8 mouse cellular contexts compared by ENCODE assay signal in the genomic region with DNA sequence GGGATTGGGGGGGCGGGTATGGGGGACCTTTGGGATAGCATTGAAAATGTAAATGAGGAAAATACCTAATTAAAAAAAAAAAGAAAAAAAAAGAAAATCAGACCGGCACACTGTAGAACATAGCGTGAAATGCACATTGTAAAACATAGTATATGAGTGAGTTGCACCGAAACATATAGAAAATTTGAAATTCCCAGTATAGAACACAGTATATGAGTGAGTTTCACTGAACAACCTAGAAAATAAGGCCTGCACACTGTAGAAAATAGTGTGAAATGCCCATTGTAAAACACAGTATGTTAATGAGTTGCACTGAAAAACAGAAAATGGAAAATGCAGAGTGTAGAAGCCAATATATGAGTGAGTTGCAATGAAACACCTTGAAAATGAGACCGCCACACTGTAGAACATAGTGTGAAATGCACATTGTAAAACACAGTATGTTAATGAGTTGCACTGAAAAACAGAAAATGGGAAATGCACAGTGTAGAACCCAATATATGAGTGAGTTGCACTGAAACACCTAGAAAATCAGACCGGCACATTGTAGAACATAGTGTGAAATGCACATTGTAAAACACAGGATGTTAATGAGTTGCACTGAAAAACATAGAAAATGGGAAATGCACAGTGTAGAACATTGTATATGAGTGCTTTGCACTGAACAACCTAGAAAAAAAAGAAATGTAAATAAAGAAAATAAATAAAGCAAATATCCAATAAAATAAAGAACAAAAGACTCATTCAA. TPM values are rescaled to one million over a fixed set of nuclear protein-coding genes. Genes with fewer than 3 reads are reported as not detected.
A peak's percentile ranks its signal among the peaks of the same experiment; 100 is the strongest.
DNase-seq lines count a peak whose midpoint lies in the region; ATAC-seq lines count a peak whose summit lies in the region.

No protein-coding gene starts in this region.

- ATAC-seq in intestine, embryonic 14.5 days (replicated peaks; ENCODE audit: low FRiP score, low TSS enrichment, low read depth), result peak; percentile 100
- peak; percentile 100 for ATAC-seq in lung, embryonic 16.5 days (ENCODE audit: low read depth)

- H3K4me1 ChIP-seq in intestine, embryonic 14.5 days (replicated peaks; ENCODE audit: control insufficient read depth, insufficient read depth, low read length), result no peaks in the 10 kb centered on the region
- no peaks in the 10 kb centered on the region for H3K4me1 ChIP-seq in lung, embryonic 16.5 days (replicated peaks; ENCODE audit: control insufficient read depth, insufficient read depth, low read length)

- peak; percentile 24 for DNase-seq in urinary bladder, postnatal 10 days (ENCODE audit: low spot score)
- DNase-seq in urinary bladder, adult 2 months (ENCODE audit: low spot score), result no peak
- peak; percentile 84 for DNase-seq in c-Kit-positive CD71-positive TER-119-positive erythroid progenitor cells, embryonic 14.5 days (ENCODE audit: low spot score)
- peak; percentile 96 for DNase-seq in forelimb bud, embryonic 11.5 days (ENCODE audit: low read depth, low spot score)
- DNase-seq in intestine, embryonic 14.5 days (ENCODE audit: low spot score), result peak; percentile 81
- DNase-seq in retina, postnatal 7 days (ENCODE audit: low read depth, low spot score), result peak; percentile 8
- DNase-seq in right cerebral cortex, postnatal 25 days, result no peak

- no peak overlapping the region for H3K4me3 ChIP-seq in intestine, embryonic 14.5 days (ENCODE audit: low read depth, low read length)
- no peak overlapping the region for H3K4me3 ChIP-seq in lung, embryonic 16.5 days (ENCODE audit: low read length)

- H3K27ac ChIP-seq in intestine, embryonic 14.5 days (ENCODE audit: low read depth), result no peak overlapping the region
- H3K27ac ChIP-seq in lung, embryonic 16.5 days (ENCODE audit: low read length), result no peak overlapping the region

- H3K27me3 ChIP-seq in intestine, embryonic 14.5 days (replicated peaks; ENCODE audit: control insufficient read depth, insufficient read depth, low read length), result no peaks in the 10 kb centered on the region
- H3K27me3 ChIP-seq in lung, embryonic 16.5 days (ENCODE audit: control insufficient read depth, insufficient read depth, low read depth, low read length), result no peaks in the 10 kb centered on the region

- 45% methylated on average over 6 of the region's 6 CpGs for WGBS in intestine, embryonic 14.5 days
- WGBS in lung, embryonic 16.5 days, result 38% methylated on average over 6 of the region's 6 CpGs

- no peaks in the 10 kb centered on the region for H3K9me3 ChIP-seq in intestine, embryonic 14.5 days (ENCODE audit: control insufficient read depth, low read length)
- H3K9me3 ChIP-seq in lung, embryonic 16.5 days (ENCODE audit: control insufficient read depth, low read length), result 0 out of 2 replicates have a peak, but pooled peaks cover 2% of the 10 kb centered on the region

- no peak overlapping the region for H3K4me2 ChIP-seq in intestine, embryonic 14.5 days (ENCODE audit: low read length)
- no peak overlapping the region for H3K4me2 ChIP-seq in lung, embryonic 16.5 days (ENCODE audit: low read depth, low read length)

- no peak overlapping the region for H3K9ac ChIP-seq in intestine, embryonic 14.5 days (ENCODE audit: low read length)
- H3K9ac ChIP-seq in lung, embryonic 16.5 days (ENCODE audit: low read length), result no peak overlapping the region

- no peaks in the 10 kb centered on the region for H3K36me3 ChIP-seq in intestine, embryonic 14.5 days (ENCODE audit: control insufficient read depth, insufficient read depth, low read length)
- no peaks in the 10 kb centered on the region for H3K36me3 ChIP-seq in lung, embryonic 16.5 days (ENCODE audit: control insufficient read depth, insufficient read depth, low read length)

RNA-seq across cellular contexts. Expression of gene Cldn34d, which starts 4.1 kb away (rescaled TPM):
- polyA plus RNA-seq in urinary bladder, adult 2 months (2012; rRNA removed), result not detected in 2 replicates
- not detected in 2 replicates for polyA plus RNA-seq in intestine, embryonic 14.5 days (2014; fragmentation: Nextera tagmentation; extraction: Ambion mirVana)
- polyA plus RNA-seq in lung, embryonic 16.5 days (2015; fragmentation: Nextera tagmentation; extraction: Ambion mirVana), result not detected in 2 replicates

Comparison
In these comparisons a context has a peak if more than half of its experiments do, and no peak if none do; other contexts are left out.
1. DNase-seq: peak in urinary bladder, postnatal 10 days (single experiment), c-Kit-positive CD71-positive TER-119-positive erythroid progenitor cells, embryonic 14.5 days (single experiment), forelimb bud, embryonic 11.5 days (single experiment), intestine, embryonic 14.5 days (single experiment) and retina, postnatal 7 days (single experiment); none in urinary bladder, adult 2 months (single experiment) and right cerebral cortex, postnatal 25 days (single experiment).